Mouse (Mus musculus) CH12F3 (cell line): ENCODE data around the gene Bves.
"Not testable (repeated sequence)": the region's sequence is repeated elsewhere in the genome, so short reads cannot be mapped to it uniquely, and the experiment has no call there.

Experiments used
- in situ Hi-C: fragments of 300-500 bp; cut with MboI; formaldehyde crosslinking; loops from 2 replicates; pipeline ENCODE4 v1.14.3; 2020; ENCODE audit warnings: low sequenced_read_pairs

Gene Bves

DNA sequence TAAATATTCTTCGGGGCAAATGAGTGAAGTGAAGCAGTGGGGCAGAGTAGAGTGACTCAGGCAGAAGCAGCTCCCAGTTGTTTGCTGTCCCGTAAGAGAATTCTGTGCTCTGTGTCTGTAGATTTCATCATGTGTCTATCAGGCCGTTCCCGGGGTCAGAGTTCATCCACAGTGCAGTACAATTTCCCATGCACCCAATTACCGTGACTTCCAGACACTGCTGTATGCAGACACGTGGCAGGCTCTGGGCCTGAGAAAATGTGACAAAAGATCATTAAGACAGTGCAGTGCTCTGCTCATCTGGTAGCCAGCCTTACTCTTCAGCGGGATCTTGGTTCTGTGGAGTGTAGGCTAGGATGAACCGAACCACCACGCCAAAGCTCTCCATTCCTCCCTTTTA is 9.6 kb downstream of the Bves start:
- in situ Hi-C loops = no loop called here

DNA sequence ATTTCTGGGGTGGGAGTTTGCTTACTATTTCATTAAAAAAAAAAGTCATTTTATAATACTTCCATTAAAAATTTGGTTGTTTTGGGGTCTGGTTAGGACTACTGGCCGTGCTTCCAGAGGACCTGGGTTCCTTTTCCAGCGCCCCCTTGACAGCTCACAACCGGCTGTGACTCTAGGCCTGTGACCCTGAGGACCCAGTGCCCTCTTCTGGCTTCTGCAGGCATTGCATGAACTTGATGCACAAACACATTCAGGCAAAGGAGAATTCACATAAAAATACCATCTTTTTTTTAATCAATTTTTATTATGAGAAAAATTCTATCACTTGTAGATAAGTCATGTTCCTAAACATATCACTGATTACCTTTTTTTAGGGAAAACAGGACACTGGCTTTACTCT is 12.6 kb downstream of the Bves start:
- in situ Hi-C loops = not testable (repeated sequence)

DNA sequence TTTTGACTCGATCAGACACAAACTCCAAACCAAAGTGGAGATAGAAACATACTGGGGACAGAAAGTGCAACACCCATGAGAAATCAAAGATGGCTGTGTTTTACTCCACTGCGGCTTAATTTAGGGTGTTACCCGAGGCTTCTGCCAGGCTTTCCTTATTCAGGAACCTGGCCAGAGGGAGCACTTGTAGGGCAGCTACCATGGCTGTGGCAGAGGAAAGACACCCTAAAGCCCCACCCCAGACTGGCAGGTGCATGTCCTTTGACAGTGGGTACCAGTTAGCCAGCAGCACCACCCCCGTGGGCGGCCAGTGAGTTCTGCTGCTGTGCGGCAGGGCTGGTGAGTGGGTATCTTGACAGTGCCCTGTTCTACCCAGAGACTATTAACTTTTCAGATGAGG is 20.5 kb downstream of the Bves start:
- in situ Hi-C loops = loop anchor here (25.0 kb wide), 1 partner anchor 244 kb away; no protein-coding TSS in a partner anchor

DNA sequence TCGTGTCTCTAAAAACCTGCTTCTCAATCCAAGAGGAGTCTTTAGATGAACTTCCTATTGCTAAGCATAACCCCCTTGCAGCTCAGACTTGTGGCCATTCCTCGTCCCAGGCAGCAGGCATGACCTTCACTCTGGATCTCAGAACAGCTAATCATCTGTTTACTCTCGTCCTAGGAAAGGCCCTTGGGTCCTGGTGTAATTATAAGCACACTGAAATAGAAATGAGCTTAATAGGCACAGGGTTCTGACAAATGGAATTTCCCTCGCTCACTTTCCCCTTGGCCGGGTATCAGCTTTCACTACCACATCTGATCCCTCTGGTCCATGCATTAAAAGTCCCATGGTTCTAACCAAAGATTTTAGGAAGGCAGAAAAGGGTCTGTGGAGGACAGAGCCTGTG is 27.8 kb downstream of the Bves start:
- in situ Hi-C loops = loop anchor here (25.0 kb wide), 1 partner anchor 251 kb away; no protein-coding TSS in a partner anchor

DNA sequence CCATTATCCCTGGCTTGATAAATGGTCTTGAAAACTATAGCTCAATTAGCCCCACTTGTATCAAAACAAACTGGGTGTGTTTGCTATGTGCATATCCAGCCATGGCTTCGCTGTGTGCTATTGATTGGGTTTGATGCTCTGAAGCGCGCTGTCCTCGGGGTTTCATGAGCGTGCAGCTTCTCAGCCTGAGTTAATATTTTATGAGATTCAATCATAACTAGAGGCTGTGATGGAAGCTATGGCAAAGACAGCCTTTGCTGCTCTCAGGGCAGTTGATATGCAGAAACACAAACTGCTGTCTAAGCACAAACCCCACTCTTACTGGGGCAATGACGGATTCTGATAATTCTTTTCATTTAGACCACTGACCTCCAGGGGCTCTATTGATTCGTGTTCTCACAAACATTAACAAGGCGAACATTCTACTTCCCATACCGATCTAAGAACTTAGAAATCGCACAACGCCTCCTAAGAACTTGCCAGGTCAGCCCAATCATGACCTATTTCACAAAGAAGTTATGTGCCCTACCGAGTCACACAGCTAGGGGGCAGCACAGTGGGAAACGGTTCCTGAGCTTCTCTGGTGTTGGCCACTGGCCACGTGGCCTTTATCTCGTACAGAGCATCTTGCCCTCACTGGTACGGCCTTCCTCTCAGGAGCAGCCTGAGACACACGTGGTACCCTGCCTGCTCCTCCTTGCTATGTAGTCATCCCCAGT is 31.6 kb downstream of the Bves start:
- in situ Hi-C loops = loop anchor here (25.0 kb wide), 1 partner anchor 255 kb away; no protein-coding TSS in a partner anchor

DNA sequence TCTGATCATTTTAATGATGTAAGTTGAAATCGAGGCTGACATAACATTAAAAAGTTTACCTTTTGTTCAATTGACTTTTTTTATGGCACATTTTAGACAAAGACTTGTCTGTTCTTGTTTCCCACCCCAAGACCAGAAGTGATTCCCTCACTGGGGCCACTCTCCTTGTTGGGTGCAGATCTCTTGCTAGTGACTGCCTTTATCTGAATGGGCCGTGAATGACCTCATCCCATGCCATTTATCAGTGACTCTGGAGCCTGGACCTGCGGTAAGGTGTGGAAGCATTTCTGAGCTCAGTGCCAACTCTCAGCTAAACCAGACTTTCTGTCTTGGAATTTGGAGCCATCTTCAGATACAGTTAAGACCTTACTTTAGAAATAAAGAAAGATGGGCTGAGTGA is 34.1 kb downstream of the Bves start:
- in situ Hi-C loops = loop anchor here (25.0 kb wide), 1 partner anchor 257 kb away; no protein-coding TSS in a partner anchor

DNA sequence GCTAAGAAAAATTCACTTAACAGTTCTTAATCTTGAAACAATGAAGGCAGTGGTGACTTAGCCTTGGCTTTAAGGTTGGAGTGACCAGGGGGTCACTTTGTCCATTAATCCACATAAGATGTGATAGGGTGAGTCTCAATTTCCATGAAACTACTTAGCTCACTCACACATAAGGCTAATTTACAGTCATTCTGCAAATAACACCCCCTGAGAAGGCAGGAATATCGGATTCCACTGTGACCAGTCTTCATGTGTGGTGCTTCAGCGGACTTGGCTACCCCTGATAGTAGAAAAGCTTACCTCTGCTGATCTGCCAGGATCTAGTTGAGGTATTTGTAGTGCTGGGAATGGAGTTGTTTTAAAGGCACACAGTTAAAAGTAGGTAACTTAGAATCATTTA is 35.0 kb downstream of the Bves start:
- in situ Hi-C loops = loop anchor here (25.0 kb wide), 1 partner anchor 258 kb away; no protein-coding TSS in a partner anchor

DNA sequence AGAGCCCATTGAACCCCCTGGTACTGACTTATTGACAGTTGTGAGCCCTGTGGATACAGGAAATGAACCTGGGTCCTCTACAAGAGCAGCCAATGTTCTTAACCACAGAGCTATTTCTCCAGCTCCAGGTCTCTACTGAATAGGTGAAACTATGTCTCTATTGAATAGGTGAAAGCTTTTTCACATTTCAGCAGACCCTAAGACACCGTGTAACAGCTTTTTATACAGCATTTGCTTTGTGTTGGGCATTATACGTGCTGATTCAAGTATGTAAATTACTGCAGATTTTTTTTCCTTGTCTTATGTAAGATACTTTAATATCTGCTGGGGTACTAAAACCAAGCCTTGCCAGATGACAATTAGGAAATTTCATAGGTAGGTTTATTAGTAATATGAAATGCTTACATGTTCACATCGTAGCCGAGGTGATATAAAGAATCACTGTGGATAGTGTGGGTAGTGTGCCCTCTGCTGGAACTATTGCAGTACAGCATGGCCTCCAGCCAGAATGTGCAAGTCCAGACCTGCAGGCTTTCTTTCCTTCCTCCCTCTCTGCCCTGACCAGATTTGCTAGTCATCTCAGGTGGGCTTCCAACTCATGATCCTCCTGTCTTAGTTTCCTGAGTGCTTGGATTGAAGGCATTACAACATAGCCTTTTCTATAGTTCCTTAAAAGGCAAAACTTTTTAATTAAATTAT is 37.6 kb downstream of the Bves start:
- in situ Hi-C loops = loop anchor here (25.0 kb wide), 1 partner anchor 261 kb away; no protein-coding TSS in a partner anchor

DNA sequence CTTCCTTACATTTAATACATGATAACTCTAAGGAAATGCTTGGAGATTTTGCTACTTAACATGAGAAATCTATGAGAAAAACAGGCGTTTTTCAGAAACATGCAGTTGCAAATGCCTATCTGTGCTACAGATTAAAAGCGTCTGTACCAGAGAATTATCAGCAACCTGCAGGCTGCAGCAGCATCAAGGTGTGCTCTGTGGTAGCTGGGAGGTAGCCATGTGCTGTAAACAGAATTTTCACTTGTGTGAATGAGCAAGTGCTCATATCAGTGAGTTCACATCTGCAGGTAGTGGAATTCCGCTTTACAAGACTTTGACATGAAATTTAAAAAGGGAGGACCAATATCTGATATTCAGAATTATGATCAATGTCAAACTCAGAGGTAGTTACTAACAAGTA is 42.7 kb downstream of the Bves start:
- in situ Hi-C loops = no loop called here

DNA sequence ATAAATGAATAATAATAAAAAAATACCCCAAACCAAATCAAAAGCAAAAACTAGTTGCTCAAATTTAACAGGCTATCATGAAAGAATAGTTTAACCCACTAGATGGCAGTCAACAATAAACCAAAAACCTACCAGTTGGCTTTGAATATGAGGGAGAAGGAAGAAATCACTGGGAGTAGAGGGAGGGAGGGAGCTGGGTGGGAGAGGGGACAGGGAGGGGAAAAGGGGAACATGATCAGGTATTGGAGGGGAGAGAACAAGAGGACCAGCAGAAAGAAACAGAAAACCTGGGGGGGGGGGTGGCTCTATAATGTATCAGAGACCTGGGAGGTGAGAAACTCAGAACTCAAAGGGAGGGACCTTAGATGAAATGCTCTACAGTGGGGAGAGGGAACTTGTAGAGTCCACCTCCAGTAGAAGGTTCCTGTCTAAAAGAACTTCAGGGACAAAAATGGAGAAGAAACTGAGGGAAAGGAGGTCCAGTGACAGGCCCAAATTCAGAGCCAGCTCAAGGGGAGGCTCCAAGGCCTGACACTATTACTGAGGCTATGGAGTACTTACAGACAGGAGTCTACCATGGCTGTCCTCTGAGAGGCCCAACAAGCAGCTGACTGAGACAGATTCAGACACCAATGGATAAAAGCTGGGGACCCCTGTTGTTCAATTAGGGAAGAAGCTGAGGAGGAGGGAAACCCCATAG is 46.5 kb downstream of the Bves start:
- in situ Hi-C loops = no loop called here

DNA sequence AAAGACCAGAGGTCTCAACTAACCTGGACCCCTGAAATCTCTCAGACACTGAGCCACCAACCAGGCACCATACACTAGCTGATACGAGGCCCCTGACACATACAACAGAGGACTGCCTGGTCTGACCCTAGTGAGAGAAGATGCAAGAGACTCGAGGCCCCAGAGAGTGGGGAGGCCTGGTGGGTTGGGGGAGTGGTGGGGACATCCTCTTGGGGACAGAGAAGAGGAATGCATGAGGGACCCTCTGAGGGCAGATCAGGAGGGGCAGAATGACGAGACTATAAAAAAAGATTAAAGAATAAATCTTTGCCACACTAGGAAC is 47.0 kb downstream of the Bves start:
- in situ Hi-C loops = no loop called here

DNA sequence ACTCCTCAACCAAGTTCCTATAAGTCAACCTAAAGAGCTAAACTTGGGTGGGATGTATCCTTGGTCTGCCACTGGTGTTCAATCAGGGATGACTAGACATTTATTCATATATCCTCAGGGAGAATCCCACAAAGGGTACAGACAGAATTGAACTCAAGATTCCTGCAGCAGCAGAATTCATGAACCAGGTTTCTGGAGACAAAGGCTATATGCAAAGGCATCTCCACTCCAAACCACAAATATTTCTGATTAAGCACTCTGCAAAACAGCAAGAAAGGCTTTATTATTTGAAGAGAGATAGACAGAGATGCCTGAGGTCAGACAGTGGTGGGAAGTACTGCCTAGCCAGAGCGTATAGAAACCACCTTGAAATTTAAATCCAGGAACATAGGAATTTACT is 62.6 kb downstream of the Bves start:
- in situ Hi-C loops = no loop called here

DNA sequence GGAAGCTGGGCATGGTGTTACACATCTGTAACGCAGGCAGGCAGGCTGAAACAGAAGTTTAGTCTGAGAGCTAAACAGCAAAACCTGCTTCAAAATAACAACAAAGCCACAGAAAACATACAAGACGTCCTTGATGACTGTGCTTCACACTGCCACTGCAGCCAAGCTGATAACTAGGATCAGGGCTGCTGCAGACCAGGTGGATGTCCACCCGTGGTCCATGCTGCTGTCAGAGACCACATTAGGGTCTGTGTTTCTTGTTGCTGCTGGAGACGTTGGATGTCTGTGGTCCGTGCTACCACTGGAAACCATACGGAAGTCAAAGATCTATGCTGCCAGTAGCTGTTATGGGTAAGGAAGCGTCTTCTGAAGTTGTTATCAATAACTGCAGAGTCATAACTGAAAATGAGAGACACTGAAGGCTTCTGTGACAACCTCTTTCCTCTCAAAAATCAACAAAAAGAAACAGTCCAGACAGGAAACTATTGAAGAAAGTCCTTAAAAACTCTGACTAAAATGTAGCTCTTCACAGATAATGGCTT is 64.2 kb downstream of the Bves start:
- in situ Hi-C loops = no loop called here

DNA sequence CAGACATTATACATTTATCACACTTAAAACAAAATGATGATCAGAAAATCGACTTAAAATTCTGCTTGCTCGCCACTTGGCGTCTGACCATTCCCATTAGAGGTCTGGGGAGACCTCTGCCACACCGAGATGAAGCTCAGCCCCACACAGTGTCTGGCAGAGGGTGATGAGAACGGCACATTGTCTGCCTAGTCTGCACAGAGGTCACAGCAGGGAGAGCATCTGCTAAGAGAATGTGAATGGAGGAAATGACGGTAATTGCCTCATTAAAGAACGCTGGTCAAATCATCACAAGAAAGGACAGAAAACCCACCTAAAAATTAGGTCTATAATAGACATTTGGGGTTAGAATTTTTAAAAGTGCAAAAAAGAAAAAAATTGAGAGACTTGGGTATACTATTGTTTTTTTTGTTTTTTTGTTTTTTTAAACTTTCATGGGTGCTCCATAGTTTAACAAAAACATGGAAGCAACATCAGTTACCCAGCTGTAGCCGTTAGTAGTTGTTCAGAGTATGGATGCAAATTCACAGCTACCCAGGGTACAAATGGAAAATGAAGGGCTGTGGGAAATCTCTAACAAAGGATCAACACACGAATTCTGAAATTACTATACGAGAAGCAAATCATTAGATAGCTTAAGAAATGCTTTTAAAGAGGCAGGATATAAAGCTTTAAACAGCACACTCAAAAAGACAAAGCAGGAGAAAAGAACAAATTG is 75.2 kb downstream of the Bves start:
- in situ Hi-C loops = no loop called here

DNA sequence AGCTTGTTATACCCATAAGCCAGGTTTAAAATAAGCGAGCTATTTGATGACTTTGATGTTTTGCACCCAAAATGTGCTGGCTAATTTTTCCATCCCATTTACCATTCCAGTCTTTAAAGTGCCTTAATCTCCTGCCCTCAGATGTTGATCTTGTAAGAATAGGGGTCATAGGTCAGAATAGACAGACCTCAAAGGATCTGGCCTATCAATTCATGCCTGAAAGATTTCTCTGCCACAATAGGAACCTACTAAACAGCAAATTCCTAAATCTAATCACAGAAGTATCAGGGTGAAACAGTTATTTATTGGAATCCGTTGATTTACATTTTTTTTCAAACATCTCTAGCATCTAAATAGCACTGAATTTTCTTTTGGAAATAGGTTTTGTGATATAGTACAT is 76.2 kb downstream of the Bves start:
- in situ Hi-C loops = no loop called here

DNA sequence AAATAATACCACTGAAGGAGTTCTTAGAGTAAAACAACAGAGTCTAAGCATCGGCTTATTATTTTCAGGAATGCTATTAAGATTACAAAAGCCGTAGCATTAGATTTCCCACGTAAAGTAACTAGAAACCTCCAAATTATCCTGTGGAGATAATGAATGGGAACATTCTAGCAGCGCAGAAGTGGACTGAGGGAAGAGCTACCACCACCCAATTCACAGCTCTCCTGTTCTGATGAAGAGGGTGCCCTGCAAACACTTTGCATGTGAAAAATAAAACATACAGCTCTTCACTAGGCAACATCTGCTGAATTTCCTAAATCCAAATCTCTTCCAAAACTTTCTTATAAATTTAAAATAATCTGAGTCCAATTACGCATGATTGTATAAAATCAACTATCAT is 76.6 kb downstream of the Bves start:
- in situ Hi-C loops = no loop called here
